Mouse (Mus musculus) ES-E14 (cell line): ENCODE measurements around the gene Adora1.

ENCODE experiments used
- CHD2 ChIP-seq: IDR thresholded peaks from 2 replicates; pipeline ENCODE4 v1.6.1; 2014; ENCODE audit warnings: mild to moderate bottlenecking, low read depth, low read length, inconsistent platforms
- HCFC1 ChIP-seq: IDR thresholded peaks from 2 replicates; pipeline ENCODE4 v1.6.1; 2012; ENCODE audit warnings: low read length, inconsistent platforms, borderline replicate concordance; ENCODE audit not compliant: insufficient read depth
- MAFK ChIP-seq: IDR thresholded peaks from 2 replicates; pipeline ENCODE4 v1.6.1; 2014; ENCODE audit warnings: mild to moderate bottlenecking, low read depth, low read length, inconsistent platforms; ENCODE audit not compliant: insufficient read depth
- ZC3H11A ChIP-seq: IDR thresholded peaks from 2 replicates; pipeline ENCODE4 v1.6.1; 2012; ENCODE audit warnings: low read depth, mild to moderate bottlenecking, inconsistent platforms, low read length, borderline replicate concordance
- ZNF384 ChIP-seq: IDR thresholded peaks from 2 replicates; pipeline ENCODE4 v1.6.1; 2012; ENCODE audit warnings: low read depth, low read length, inconsistent platforms

DNA sequence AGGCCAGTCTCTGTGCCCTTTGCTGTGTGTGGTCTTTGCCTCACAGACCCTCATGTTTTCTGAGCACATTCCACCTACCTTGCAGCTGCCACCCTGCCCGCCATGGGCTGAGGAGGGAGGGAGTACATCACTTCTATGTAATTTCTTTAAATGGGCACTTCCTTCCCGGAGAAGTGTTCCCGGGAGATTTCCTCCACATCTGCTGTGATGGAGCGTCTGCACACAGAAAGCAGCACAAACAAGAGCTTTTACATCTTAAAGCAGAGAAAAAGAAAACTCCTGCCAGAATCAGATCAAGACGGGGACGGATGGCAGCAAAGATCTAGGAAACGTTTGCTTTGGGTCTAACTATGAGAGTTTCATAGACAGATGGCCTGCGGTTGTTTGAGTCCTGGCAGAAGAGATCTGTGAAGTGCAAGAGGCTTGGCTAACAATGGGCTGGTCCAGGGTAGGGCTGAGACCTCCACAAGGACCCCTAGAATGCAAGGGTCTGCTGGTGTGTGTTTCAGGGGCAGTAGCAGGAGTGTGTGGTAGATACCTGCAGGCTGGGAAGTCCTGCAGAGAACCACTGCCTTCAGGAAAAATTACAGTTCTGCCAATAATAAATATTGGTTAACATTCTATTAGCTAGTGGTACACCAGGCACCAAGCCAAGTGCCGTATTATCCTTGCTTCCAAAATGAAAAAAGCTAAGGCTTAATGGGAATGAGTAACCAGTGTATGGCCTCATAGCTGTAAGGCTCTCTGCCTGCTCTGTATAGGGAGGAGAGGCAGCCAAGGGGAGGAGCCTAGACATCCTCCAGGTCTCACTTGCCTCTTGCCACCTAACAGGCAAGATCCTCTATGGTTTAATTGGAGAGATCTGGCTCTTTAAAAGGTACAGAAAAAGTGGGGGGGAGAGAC, 38.5 kb upstream of the Adora1 start:
- no peak for TF ChIP-seq HCFC1
- no peak for TF ChIP-seq ZC3H11A
- TF ChIP-seq CHD2 = no peak
- no peak for TF ChIP-seq MAFK
- no peak for TF ChIP-seq ZNF384
